9 mouse cellular contexts compared by ENCODE assay signal in the genomic region with DNA sequence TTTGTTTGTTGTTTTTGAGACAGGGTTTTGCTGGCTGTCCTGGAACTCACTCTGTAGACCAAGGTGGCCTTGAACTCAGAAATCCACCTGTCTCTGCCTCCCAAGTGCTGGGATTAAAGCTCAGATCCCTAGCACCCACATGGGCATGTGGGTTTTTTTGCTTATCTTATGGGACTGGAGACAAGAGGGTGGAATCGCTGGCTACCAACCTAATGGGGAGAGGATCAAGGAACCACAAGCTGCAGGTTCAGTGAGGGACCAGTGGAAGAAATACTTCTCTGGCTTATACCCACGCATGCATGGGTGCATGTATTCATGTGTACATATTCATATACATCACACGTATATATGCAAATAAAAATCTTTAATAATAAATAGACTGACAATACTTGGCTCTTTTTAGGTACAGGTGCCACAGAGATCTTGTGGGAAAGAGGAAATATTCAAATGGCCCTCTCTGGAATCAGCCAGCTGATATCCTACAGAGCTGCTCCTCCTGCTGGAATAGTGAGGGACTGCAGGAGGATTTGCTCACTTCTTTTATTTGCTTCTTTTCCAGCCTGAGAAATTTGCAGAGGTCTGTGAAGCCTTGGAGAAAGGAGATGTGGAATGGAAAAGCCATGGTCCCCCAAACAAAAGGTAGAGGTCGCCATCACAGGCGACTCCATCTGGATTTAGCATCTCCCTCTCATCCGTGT. TPM values are rescaled to one million over a fixed set of nuclear protein-coding genes. Genes with fewer than 3 reads are reported as not detected.
DNase-seq lines count a peak whose midpoint lies in the region; TF ChIP-seq lines count a peak whose summit lies in the region.
"Had no signal": no experiment of that assay in that cellular context is flagged by ENCODE, and none has a peak within 500 bp of the region (broad histone marks: within the 10 kb centered on the region; RNA-seq: fewer than 3 reads in every experiment).

No protein-coding gene starts in this region.

- 66% methylated on average over 6 of the region's 6 CpGs for WGBS in lung, adult 2 months

- peak; percentile 30; the same call in 1 of the 2 replicates for TF ChIP-seq CTCF in lung, adult 2 months (IDR thresholded peaks at IDR 0.05; ENCODE audit: insufficient read depth, low read length)

- peak; percentile 74 for DNase-seq in heart, adult 11 months
- DNase-seq in heart, postnatal 25 days (ENCODE audit: low spot score): no peak
- peak; percentile 61 for DNase-seq in urinary bladder, postnatal 14 days (ENCODE audit: low spot score)
- no peak for DNase-seq in urinary bladder, postnatal 10 days (ENCODE audit: low spot score)
- DNase-seq in cerebellum, postnatal 36 days: peak; percentile 54 to 60
- DNase-seq in hindlimb bud, embryonic 11.5 days (ENCODE audit: extremely low spot score, low read depth, low spot score): peak; percentile 26
- peak; percentile 37 for DNase-seq in lung, adult 2 months
- DNase-seq in right cerebral cortex, postnatal 25 days: peak; percentile 32

- no peaks in the 10 kb centered on the region for H3K4me1 ChIP-seq in lung, adult 2 months (ENCODE audit: control insufficient read depth, insufficient read depth, low read length)
- H3K4me1 ChIP-seq: neural tube, embryonic 12.5 days had no signal

- H3K4me3 ChIP-seq in lung, adult 2 months (replicated peaks; ENCODE audit: extremely low read depth, low read depth, low read length): no peak overlapping the region
- H3K4me3 ChIP-seq: neural tube, embryonic 12.5 days had no signal

- intact Hi-C loops in heart, postnatal 25 days (cut with DNase I): loop anchor here (5.0 kb wide), 2 partner anchors 95 to 465 kb away; no protein-coding TSS in a partner anchor

- no peak for TF ChIP-seq POLR2A in lung, adult 2 months (IDR thresholded peaks at IDR 0.05; ENCODE audit: borderline replicate concordance, extremely low read depth, low read depth, low read length)

RNA-seq across cellular contexts. Expression of gene Ogfod1, which starts 20.3 kb away (rescaled TPM):
- 10 to 100 TPM; 29.5 to 30.1 TPM for total RNA-seq in heart, postnatal 25 days (2021)
- polyA plus RNA-seq in lung, adult 2 months (2012; rRNA removed): 5.8 and 7.5 TPM in 2 replicates

RNA-seq across cellular contexts. Expression of gene Nudt21, which starts 20.5 kb away (rescaled TPM):
- total RNA-seq in heart, postnatal 25 days (2021): 10 to 100 TPM; 24.8 to 27.1 TPM
- polyA plus RNA-seq in lung, adult 2 months (2012; rRNA removed): 25.0 and 34.4 TPM in 2 replicates

RNA-seq across cellular contexts. Expression of gene Bbs2, which starts 41.4 kb away (rescaled TPM):
- total RNA-seq in heart, postnatal 25 days (2021): 1 to 10 TPM; 4.2 to 7.4 TPM
- 16.0 and 21.5 TPM in 2 replicates for polyA plus RNA-seq in lung, adult 2 months (2012; rRNA removed)

RNA-seq across cellular contexts. Expression of gene Amfr, which starts 44.7 kb away (rescaled TPM):
- total RNA-seq in heart, postnatal 25 days (2021): 100 to 1,000 TPM; 112 to 121 TPM
- 120 and 134 TPM in 2 replicates for polyA plus RNA-seq in lung, adult 2 months (2012; rRNA removed)

Comparison
In these comparisons a context has a peak if more than half of its experiments do, and no peak if none do; other contexts are left out.
1. DNase-seq: peak in heart, adult 11 months (single experiment), urinary bladder, postnatal 14 days (single experiment), cerebellum, postnatal 36 days (2 of 2), hindlimb bud, embryonic 11.5 days (single experiment), lung, adult 2 months (single experiment) and right cerebral cortex, postnatal 25 days (single experiment); none in heart, postnatal 25 days (single experiment) and urinary bladder, postnatal 10 days (single experiment).